Mouse (Mus musculus): ENCODE data around the gene Pde3a. TPM values are rescaled to one million over a fixed set of nuclear protein-coding genes. Genes with fewer than 3 reads are reported as not detected.

Pde3a gene
- polyA plus RNA-seq, 1 experiment = 0.04 TPM

- Histone ChIP-seq H3K9me3 (replicated peaks; ENCODE audit: control insufficient read depth, insufficient read depth, low read length, poor library complexity, severe bottlenecking) (no peaks in the 10 kb centered on the region), H3K4me3 (ENCODE audit: low read depth, low read length) (no peak overlapping the region), H3K9ac (ENCODE audit: low read depth, poor library complexity, severe bottlenecking) (no peak overlapping the region), H3K27me3 (ENCODE audit: control insufficient read depth, insufficient read depth, low read length, poor library complexity, severe bottlenecking) (no peaks in the 10 kb centered on the region), H3K27ac (ENCODE audit: insufficient read depth, low read length) (no peak overlapping the region), H3K36me3 (ENCODE audit: control insufficient read depth, insufficient read depth, low read length, poor library complexity, severe bottlenecking) (no peaks in the 10 kb centered on the region), H3K4me1 (ENCODE audit: control insufficient read depth, insufficient read depth, low read length) (no peaks in the 10 kb centered on the region)
- TF ChIP-seq POLR2A (IDR thresholded peaks at IDR 0.05; ENCODE audit: insufficient read depth, low read length) (no peak), EP300 (IDR thresholded peaks at IDR 0.05; ENCODE audit: insufficient read depth, low read depth, low read length) (no peak), CTCF (IDR thresholded peaks at IDR 0.05; ENCODE audit: low read depth, low read length) (no peak)
Measured at GRCm38 (mm10) chr6:141221081-141221480, 28.0 kb upstream of the Pde3a start.

GRCm38 (mm10) chr6:141226851-141227657 is 22.0 kb upstream of the Pde3a start:
- H3K27ac ChIP-seq (ENCODE audit: insufficient read depth, low read length) = no peak overlapping the region
- H3K4me1 ChIP-seq (ENCODE audit: control insufficient read depth, insufficient read depth, low read length) = no peaks in the 10 kb centered on the region
- TF ChIP-seq CTCF (IDR thresholded peaks at IDR 0.05; ENCODE audit: low read depth, low read length) (no peak), EP300 (IDR thresholded peaks at IDR 0.05; ENCODE audit: insufficient read depth, low read depth, low read length) (no peak), POLR2A (IDR thresholded peaks at IDR 0.05; ENCODE audit: insufficient read depth, low read length) (no peak)
- no peak overlapping the region for H3K9ac ChIP-seq (ENCODE audit: low read depth, poor library complexity, severe bottlenecking)
- H3K27me3 ChIP-seq (ENCODE audit: control insufficient read depth, insufficient read depth, low read length, poor library complexity, severe bottlenecking) = no peaks in the 10 kb centered on the region
- H3K36me3 ChIP-seq (ENCODE audit: control insufficient read depth, insufficient read depth, low read length, poor library complexity, severe bottlenecking) = no peaks in the 10 kb centered on the region
- no peaks in the 10 kb centered on the region for H3K9me3 ChIP-seq (replicated peaks; ENCODE audit: control insufficient read depth, insufficient read depth, low read length, poor library complexity, severe bottlenecking)
- H3K4me3 ChIP-seq (ENCODE audit: low read depth, low read length) = no peak overlapping the region

GRCm38 (mm10) chr6:141227658-141228005 is 21.4 kb upstream of the Pde3a start:
- H3K9ac ChIP-seq (ENCODE audit: low read depth, poor library complexity, severe bottlenecking) = no peak overlapping the region
- H3K4me3 ChIP-seq (ENCODE audit: low read depth, low read length) = no peak overlapping the region
- H3K36me3 ChIP-seq (ENCODE audit: control insufficient read depth, insufficient read depth, low read length, poor library complexity, severe bottlenecking) = no peaks in the 10 kb centered on the region
- H3K9me3 ChIP-seq (replicated peaks; ENCODE audit: control insufficient read depth, insufficient read depth, low read length, poor library complexity, severe bottlenecking) = no peaks in the 10 kb centered on the region
- H3K4me1 ChIP-seq (ENCODE audit: control insufficient read depth, insufficient read depth, low read length) = no peaks in the 10 kb centered on the region
- TF ChIP-seq EP300 (IDR thresholded peaks at IDR 0.05; ENCODE audit: insufficient read depth, low read depth, low read length) (no peak), CTCF (IDR thresholded peaks at IDR 0.05; ENCODE audit: low read depth, low read length) (no peak), POLR2A (IDR thresholded peaks at IDR 0.05; ENCODE audit: insufficient read depth, low read length) (no peak)
- H3K27me3 ChIP-seq (ENCODE audit: control insufficient read depth, insufficient read depth, low read length, poor library complexity, severe bottlenecking) = no peaks in the 10 kb centered on the region
- no peak overlapping the region for H3K27ac ChIP-seq (ENCODE audit: insufficient read depth, low read length)

GRCm38 (mm10) chr6:141232756-141233382 is 16.2 kb upstream of the Pde3a start:
- Histone ChIP-seq H3K9me3 (replicated peaks; ENCODE audit: control insufficient read depth, insufficient read depth, low read length, poor library complexity, severe bottlenecking) (no peaks in the 10 kb centered on the region), H3K27ac (ENCODE audit: insufficient read depth, low read length) (no peak overlapping the region), H3K4me3 (ENCODE audit: low read depth, low read length) (no peak overlapping the region), H3K4me1 (ENCODE audit: control insufficient read depth, insufficient read depth, low read length) (no peaks in the 10 kb centered on the region), H3K9ac (ENCODE audit: low read depth, poor library complexity, severe bottlenecking) (no peak overlapping the region), H3K36me3 (ENCODE audit: control insufficient read depth, insufficient read depth, low read length, poor library complexity, severe bottlenecking) (no peaks in the 10 kb centered on the region), H3K27me3 (ENCODE audit: control insufficient read depth, insufficient read depth, low read length, poor library complexity, severe bottlenecking) (no peaks in the 10 kb centered on the region)
- TF ChIP-seq CTCF (IDR thresholded peaks at IDR 0.05; ENCODE audit: low read depth, low read length) = no peak
- no peak for TF ChIP-seq POLR2A (IDR thresholded peaks at IDR 0.05; ENCODE audit: insufficient read depth, low read length)
- no peak for TF ChIP-seq EP300 (IDR thresholded peaks at IDR 0.05; ENCODE audit: insufficient read depth, low read depth, low read length)

GRCm38 (mm10) chr6:141241809-141242208 is 7.3 kb upstream of the Pde3a start:
- TF ChIP-seq CTCF (IDR thresholded peaks at IDR 0.05; ENCODE audit: low read depth, low read length) (no peak), EP300 (IDR thresholded peaks at IDR 0.05; ENCODE audit: insufficient read depth, low read depth, low read length) (no peak), POLR2A (IDR thresholded peaks at IDR 0.05; ENCODE audit: insufficient read depth, low read length) (no peak)
- Histone ChIP-seq H3K36me3 (ENCODE audit: control insufficient read depth, insufficient read depth, low read length, poor library complexity, severe bottlenecking) (no peaks in the 10 kb centered on the region), H3K4me1 (ENCODE audit: control insufficient read depth, insufficient read depth, low read length) (no peaks in the 10 kb centered on the region), H3K27ac (ENCODE audit: insufficient read depth, low read length) (no peak overlapping the region), H3K27me3 (ENCODE audit: control insufficient read depth, insufficient read depth, low read length, poor library complexity, severe bottlenecking) (no peaks in the 10 kb centered on the region), H3K9ac (ENCODE audit: low read depth, poor library complexity, severe bottlenecking) (no peak overlapping the region), H3K4me3 (ENCODE audit: low read depth, low read length) (no peak overlapping the region), H3K9me3 (replicated peaks; ENCODE audit: control insufficient read depth, insufficient read depth, low read length, poor library complexity, severe bottlenecking) (no peaks in the 10 kb centered on the region)

- H3K27ac ChIP-seq (ENCODE audit: insufficient read depth, low read length) = no peak overlapping the region
- H3K9me3 ChIP-seq (replicated peaks; ENCODE audit: control insufficient read depth, insufficient read depth, low read length, poor library complexity, severe bottlenecking) = no peaks in the 10 kb centered on the region
- no peak overlapping the region for H3K4me3 ChIP-seq (ENCODE audit: low read depth, low read length)
- TF ChIP-seq POLR2A (IDR thresholded peaks at IDR 0.05; ENCODE audit: insufficient read depth, low read length) (no peak), CTCF (IDR thresholded peaks at IDR 0.05; ENCODE audit: low read depth, low read length) (no peak), EP300 (IDR thresholded peaks at IDR 0.05; ENCODE audit: insufficient read depth, low read depth, low read length) (no peak)
- no peak overlapping the region for H3K9ac ChIP-seq (ENCODE audit: low read depth, poor library complexity, severe bottlenecking)
- H3K4me1 ChIP-seq (ENCODE audit: control insufficient read depth, insufficient read depth, low read length) = no peaks in the 10 kb centered on the region
- no peaks in the 10 kb centered on the region for H3K36me3 ChIP-seq (ENCODE audit: control insufficient read depth, insufficient read depth, low read length, poor library complexity, severe bottlenecking)
- H3K27me3 ChIP-seq (ENCODE audit: control insufficient read depth, insufficient read depth, low read length, poor library complexity, severe bottlenecking) = peaks cover 3% of the 10 kb centered on the region; the same call in 1 of the 2 replicates
Measured at GRCm38 (mm10) chr6:141245089-141245488, 4.0 kb upstream of the Pde3a start.

Measured in ES-Bruce4 (cell line).